In the genomic region with DNA sequence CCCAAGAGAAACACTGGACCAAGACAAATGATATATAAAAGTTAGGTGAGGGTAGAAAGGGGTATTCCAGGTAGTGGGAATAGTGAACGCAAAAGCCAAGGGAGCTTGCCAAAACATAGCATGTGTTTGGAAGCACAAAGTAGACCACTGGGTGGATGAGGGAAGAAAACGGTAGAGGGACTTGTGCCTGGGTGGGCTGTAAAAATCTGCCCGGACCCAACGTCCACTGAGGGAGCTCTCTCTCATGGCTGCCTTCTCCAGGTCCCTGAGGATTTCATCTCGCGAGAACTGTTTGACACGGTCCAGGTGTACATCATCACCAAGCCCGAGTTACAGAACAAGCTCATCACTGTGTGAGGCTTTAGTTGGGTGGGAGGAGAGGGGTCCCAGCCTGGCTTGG, we compare ENCODE assay signal across 8 mouse cellular contexts. TPM values are rescaled to one million over a fixed set of nuclear protein-coding genes. Genes with fewer than 3 reads are reported as not detected.
DNase-seq lines count a peak whose midpoint lies in the region; ATAC-seq and TF ChIP-seq lines count a peak whose summit lies in the region.

No protein-coding gene starts in this region.

- H3K27ac ChIP-seq in spleen, adult 2 months (ENCODE audit: insufficient read depth, low read length), result no peak overlapping the region
- H3K27ac ChIP-seq in limb, embryonic 13.5 days, result no peak overlapping the region

- peak overlapping the region; percentile 73 for H3K9ac ChIP-seq in limb, embryonic 13.5 days

- peak overlapping the region; percentile 96 for H3K4me2 ChIP-seq in limb, embryonic 13.5 days (replicated peaks)

- 0 out of 2 replicates have a peak overlapping the region, but pooled peaks have one; percentile 80 for H3K4me3 ChIP-seq in spleen, adult 2 months (ENCODE audit: extremely low read depth, insufficient read depth, insufficient read length)
- peak overlapping the region; percentile 63 for H3K4me3 ChIP-seq in limb, embryonic 13.5 days

- 64% methylated on average over 8 of the region's 8 CpGs for WGBS in spleen, adult 2 months
- WGBS in limb, embryonic 13.5 days, result 41% methylated on average over 8 of the region's 8 CpGs

- H3K36me3 ChIP-seq in spleen, adult 2 months (ENCODE audit: control insufficient read depth, insufficient read depth, low read length), result peaks cover 18% of the 10 kb centered on the region
- peaks cover 48% of the 10 kb centered on the region for H3K36me3 ChIP-seq in limb, embryonic 13.5 days

- no peaks in the 10 kb centered on the region for H3K9me3 ChIP-seq in limb, embryonic 13.5 days

- intact Hi-C loops in left cerebral cortex, postnatal 4 days (cut with DNase I), result no loop called here

- TF ChIP-seq CTCF in spleen, adult 2 months (IDR thresholded peaks at IDR 0.05; ENCODE audit: extremely low read depth, insufficient read depth, insufficient read length, insufficient replicate concordance), result no peak

- TF ChIP-seq POLR2A in spleen, adult 2 months (IDR thresholded peaks at IDR 0.05; ENCODE audit: low read depth, low read length), result no peak

- H3K27me3 ChIP-seq in spleen, adult 2 months (ENCODE audit: control insufficient read depth, insufficient read depth, low read length), result no peaks in the 10 kb centered on the region
- no peaks in the 10 kb centered on the region for H3K27me3 ChIP-seq in limb, embryonic 13.5 days

- DNase-seq in cerebellum, adult 9-10 months, result peak; percentile 63
- DNase-seq in cerebellum, postnatal 10 days, result no peak
- no peak for DNase-seq in spleen, adult 2 months (ENCODE audit: low read depth in 1 of 2, low spot score in 2 of 2)
- DNase-seq in spleen, adult 12 weeks (ENCODE audit: low spot score), result no peak
- no peak for DNase-seq in left cerebral cortex, postnatal 4 days
- no peak for DNase-seq in thymus, postnatal 36 days
- DNase-seq in yolk sac, embryonic 10.5 days (ENCODE audit: low spot score), result no peak

- peaks cover 18% of the 10 kb centered on the region; the same call in 1 of the 2 replicates for H3K4me1 ChIP-seq in spleen, adult 2 months (ENCODE audit: control insufficient read depth, insufficient read depth, insufficient read length)
- H3K4me1 ChIP-seq in limb, embryonic 13.5 days, result peaks cover 42% of the 10 kb centered on the region

- ATAC-seq in limb, embryonic 13.5 days (ENCODE audit: low FRiP score, low read depth), result no peak

RNA-seq across cellular contexts. Expression of gene Nprl2, which starts 0.7 kb away (rescaled TPM):
- polyA plus RNA-seq in spleen, adult 2 months (2012; rRNA removed), result 24.4 and 26.3 TPM in 2 replicates
- 41.8 and 44.2 TPM in 2 replicates for polyA plus RNA-seq in limb, embryonic 13.5 days (2015; fragmentation: Nextera tagmentation; extraction: Ambion mirVana)
- total RNA-seq in left cerebral cortex, postnatal 4 days (2021), result 10 to 100 TPM; 35.2 to 38.5 TPM

RNA-seq across cellular contexts. Expression of gene Cyb561d2, which starts 0.7 kb away (rescaled TPM):
- 33.1 and 42.8 TPM in 2 replicates for polyA plus RNA-seq in spleen, adult 2 months (2012; rRNA removed)
- polyA plus RNA-seq in limb, embryonic 13.5 days (2015; fragmentation: Nextera tagmentation; extraction: Ambion mirVana), result 21.1 and 21.2 TPM in 2 replicates
- 10 to 100 TPM; 25.6 to 28.4 TPM for total RNA-seq in left cerebral cortex, postnatal 4 days (2021)

RNA-seq across cellular contexts. Expression of gene Zmynd10, which starts 4.4 kb away (rescaled TPM):
- 0.84 and 0.88 TPM in 2 replicates for polyA plus RNA-seq in spleen, adult 2 months (2012; rRNA removed)
- polyA plus RNA-seq in limb, embryonic 13.5 days (2015; fragmentation: Nextera tagmentation; extraction: Ambion mirVana), result 1.7 and 2.1 TPM in 2 replicates
- total RNA-seq in left cerebral cortex, postnatal 4 days (2021), result 1 to 10 TPM; 3.9 to 4.7 TPM

RNA-seq across cellular contexts. Expression of gene Rassf1, which starts 8.6 kb away (rescaled TPM):
- polyA plus RNA-seq in spleen, adult 2 months (2012; rRNA removed), result 20.9 and 23.5 TPM in 2 replicates
- polyA plus RNA-seq in limb, embryonic 13.5 days (2015; fragmentation: Nextera tagmentation; extraction: Ambion mirVana), result 77.1 and 83.2 TPM in 2 replicates
- total RNA-seq in left cerebral cortex, postnatal 4 days (2021), result 10 to 100 TPM; 24.9 to 25.4 TPM

RNA-seq across cellular contexts. Expression of gene Tmem115, which starts 9.0 kb away (rescaled TPM):
- 28.6 and 33.4 TPM in 2 replicates for polyA plus RNA-seq in spleen, adult 2 months (2012; rRNA removed)
- 46.9 and 47.8 TPM in 2 replicates for polyA plus RNA-seq in limb, embryonic 13.5 days (2015; fragmentation: Nextera tagmentation; extraction: Ambion mirVana)
- total RNA-seq in left cerebral cortex, postnatal 4 days (2021), result 10 to 100 TPM; 29.4 to 30.4 TPM
